Mouse (Mus musculus) CH12.LX (cell line): ENCODE results near the gene Olfr618. TPM values are rescaled to one million over a fixed set of nuclear protein-coding genes. Genes with fewer than 3 reads are reported as not detected.

Experiments used
- DNase-seq: peaks from one replicate; pipeline ENCODE4 v3.0.0-alpha.2; 2013; ENCODE audit errors: extremely low read depth
- H3K27ac ChIP-seq: 2 replicates; pipeline ENCODE4 v1.5.1; 2012; ENCODE audit warnings: low read depth, mild to moderate bottlenecking, control low read depth, moderate library complexity; ENCODE audit not compliant: insufficient read depth
- H3K27me3 ChIP-seq: replicated peaks from 2 replicates; pipeline ENCODE3; 2012; ENCODE audit warnings: inconsistent platforms
- H3K36me3 ChIP-seq, 2 experiments: replicated peaks in 1 of 2; 2 replicates each; pipeline versions ENCODE3 to v1.6.1; 2012; ENCODE audit warnings: inconsistent platforms in 1 of 2, low read length in 1 of 2, mild to moderate bottlenecking in 1 of 2, mixed read lengths in 1 of 2, moderate library complexity in 1 of 2; ENCODE audit not compliant: control insufficient read depth in 1 of 2, insufficient read depth in 1 of 2
- H3K4me1 ChIP-seq, 2 experiments: 2 replicates each; pipeline ENCODE4 v1.6.1; 2012; ENCODE audit warnings: inconsistent platforms in 1 of 2, moderate library complexity in 1 of 2; ENCODE audit not compliant: insufficient read depth in 2 of 2, control insufficient read depth in 1 of 2
- H3K4me2 ChIP-seq: 2 replicates; pipeline ENCODE4 v1.6.1; 2012; ENCODE audit warnings: low read depth, mild to moderate bottlenecking, control low read depth; ENCODE audit not compliant: poor library complexity, insufficient read depth, severe bottlenecking
- H3K4me3 ChIP-seq, 3 experiments: fragments of 150-350 bp in 1 of 3; sonication (generic) in 1 of 3; replicated peaks in 1 of 3; 2 replicates each; pipeline versions ENCODE3 to v1.5.1; 2011 to 2012; ENCODE audit warnings: low read depth in 2 of 3, low read length in 2 of 3, mild to moderate bottlenecking in 2 of 3, moderate library complexity in 2 of 3, control low read depth in 1 of 3, improper control_type of control experiment in 1 of 3, inconsistent platforms in 1 of 3, mixed read lengths in 1 of 3; ENCODE audit not compliant: poor library complexity in 1 of 3
- H3K79me2 ChIP-seq: replicated peaks from 2 replicates; pipeline ENCODE4 v1.6.1; 2012; ENCODE audit warnings: mild to moderate bottlenecking, moderate library complexity; ENCODE audit not compliant: control insufficient read depth, poor library complexity, insufficient read depth, severe bottlenecking; ENCODE audit errors: extremely low read depth
- H3K9ac ChIP-seq: 2 replicates; pipeline ENCODE4 v1.6.1; 2012; ENCODE audit warnings: low read depth, mild to moderate bottlenecking, control low read depth, moderate library complexity; ENCODE audit not compliant: insufficient read depth
- H3K9me3 ChIP-seq: replicated peaks from 2 replicates; pipeline ENCODE3; 2012; ENCODE audit warnings: low read length, inconsistent platforms, mixed read lengths
- BHLHE40 ChIP-seq: IDR thresholded peaks from 2 replicates; pipeline ENCODE4 v1.6.1; 2011; ENCODE audit warnings: mild to moderate bottlenecking, low read depth, low read length, improper control_type of control experiment
- CHD1 ChIP-seq: IDR thresholded peaks from 2 replicates; pipeline ENCODE4 v1.6.1; 2012; ENCODE audit warnings: low read depth, low read length, improper control_type of control experiment, inconsistent platforms
- CHD2 ChIP-seq: IDR thresholded peaks from 2 replicates; pipeline ENCODE4 v1.6.1; 2011; ENCODE audit warnings: low read length, improper control_type of control experiment
- E2F4 ChIP-seq: IDR thresholded peaks from 2 replicates; pipeline ENCODE4 v1.6.1; 2011; ENCODE audit warnings: low read depth, low read length, improper control_type of control experiment; ENCODE audit not compliant: insufficient replicate concordance
- EP300 ChIP-seq: IDR thresholded peaks from 2 replicates; pipeline ENCODE4 v1.6.1; 2011; ENCODE audit warnings: low read length, improper control_type of control experiment
- GABPA ChIP-seq: IDR thresholded peaks from 2 replicates; pipeline ENCODE4 v1.6.1; 2012; ENCODE audit warnings: low read depth, low read length, improper control_type of control experiment, inconsistent platforms; ENCODE audit not compliant: insufficient replicate concordance
- HCFC1 ChIP-seq: IDR thresholded peaks from 2 replicates; pipeline ENCODE4 v1.6.1; 2012; ENCODE audit warnings: low read depth, mild to moderate bottlenecking, inconsistent platforms, low read length, improper control_type of control experiment
- JUND ChIP-seq: conservative IDR thresholded peaks from 2 replicates; pipeline ENCODE4 v1.6.1; 2011; ENCODE audit warnings: low read depth, low read length, improper control_type of control experiment
- KAT2A ChIP-seq: IDR thresholded peaks from 2 replicates; pipeline ENCODE4 v1.6.1; 2012; ENCODE audit warnings: low read length, improper control_type of control experiment, inconsistent platforms; ENCODE audit not compliant: insufficient replicate concordance
- MAFK ChIP-seq: IDR thresholded peaks from 2 replicates; pipeline ENCODE4 v1.6.1; 2011; ENCODE audit warnings: low read length, improper control_type of control experiment; ENCODE audit not compliant: insufficient replicate concordance
- MAX ChIP-seq: IDR thresholded peaks from 2 replicates; pipeline ENCODE4 v1.6.1; 2011; ENCODE audit warnings: low read length, improper control_type of control experiment
- MEF2A ChIP-seq: IDR thresholded peaks from 2 replicates; pipeline ENCODE4 v1.6.1; 2014; ENCODE audit warnings: low read depth, mild to moderate bottlenecking, inconsistent platforms, low read length, improper control_type of control experiment, borderline replicate concordance
- MXI1 ChIP-seq: IDR thresholded peaks from 2 replicates; pipeline ENCODE4 v1.6.1; 2011; ENCODE audit warnings: mild to moderate bottlenecking, low read depth, low read length, improper control_type of control experiment
- NRF1 ChIP-seq: IDR thresholded peaks from 2 replicates; pipeline ENCODE4 v1.6.1; 2014; ENCODE audit warnings: low read depth, mild to moderate bottlenecking, inconsistent platforms, low read length, improper control_type of control experiment, moderate library complexity
- PAX5 ChIP-seq: IDR thresholded peaks from 2 replicates; pipeline ENCODE4 v1.6.1; 2012; ENCODE audit warnings: low read length, inconsistent platforms, mixed read lengths
- POLR2A ChIP-seq: IDR thresholded peaks from 2 replicates; pipeline ENCODE4 v1.6.1; 2011; ENCODE audit warnings: low read depth, mild to moderate bottlenecking, improper control_type of control experiment, low read length
- POLR2AphosphoS2 ChIP-seq: IDR thresholded peaks from 2 replicates; pipeline ENCODE4 v1.6.1; 2011; ENCODE audit warnings: low read depth, low read length, improper control_type of control experiment
- RAD21 ChIP-seq: IDR thresholded peaks from 2 replicates; pipeline ENCODE4 v1.6.1; 2011; ENCODE audit warnings: low read depth, mild to moderate bottlenecking, low read length, improper control_type of control experiment, moderate library complexity
- SIN3A ChIP-seq: IDR thresholded peaks from 2 replicates; pipeline ENCODE4 v1.6.1; 2012; ENCODE audit warnings: low read length, improper control_type of control experiment, inconsistent platforms
- TBP ChIP-seq: conservative IDR thresholded peaks from 2 replicates; pipeline ENCODE4 v1.6.1; 2011; ENCODE audit warnings: low read depth, low read length, improper control_type of control experiment
- USF1 ChIP-seq: IDR thresholded peaks from 2 replicates; pipeline ENCODE4 v1.6.1; 2014; ENCODE audit warnings: low read depth, mild to moderate bottlenecking, inconsistent platforms, low read length, improper control_type of control experiment
- ZC3H11A ChIP-seq: IDR thresholded peaks from 2 replicates; pipeline ENCODE4 v1.6.1; 2012; ENCODE audit warnings: low read depth, mild to moderate bottlenecking, inconsistent platforms, low read length, improper control_type of control experiment
- ZKSCAN1 ChIP-seq: IDR thresholded peaks from 2 replicates; pipeline ENCODE4 v1.6.1; 2012; ENCODE audit warnings: low read depth, inconsistent platforms, low read length, improper control_type of control experiment, borderline replicate concordance
- dilution Hi-C: fragments of 300-500 bp; cut with MboI; formaldehyde crosslinking; loops from 2 replicates; pipeline ENCODE4 v1.14.3; 2020; ENCODE audit warnings: low sequenced_read_pairs; ENCODE audit not compliant: extremely low pct_unique_long_range_greater_than_20kb, extremely low pct_ligation_motif_present
- in situ Hi-C: fragments of 300-500 bp; cut with MboI; formaldehyde crosslinking; loops from 3 replicates; pipeline ENCODE4 v1.14.3; 2019; ENCODE audit warnings: low sequenced_read_pairs, low pct_ligation_motif_present, low pct_unique_long_range_greater_than_20kb, mixed read lengths
- polyA plus RNA-seq: library from polyadenylated mRNA; unstranded; fragments of >175 nt; gene quantifications from 2 replicates; pipeline ENCODE4 v1.2.1, GENCODE M21; 2012; ENCODE audit warnings: low read depth; ENCODE audit not compliant: insufficient read length
- total RNA-seq, 2 experiments: library from RNA; depleted of rRNA; stranded (reverse); fragments of 300-350 nt in 1 of 2; fragments of >200 nt in 1 of 2; gene quantifications; 2 replicates each; pipeline ENCODE4 v1.2.3; 2012 to 2014

The Olfr618 gene
- total and polyA plus RNA-seq, 3 experiments, result not detected

- in situ Hi-C loops, result no loop called here
- no peak within 1 kb of the TSS for H3K9ac ChIP-seq
- H3K9me3 ChIP-seq, result no peaks in the 10 kb centered on the region
- no peaks in the 10 kb centered on the region for H3K4me1 ChIP-seq
- no peak for DNase-seq
- TF ChIP-seq SIN3A (no peak), E2F4 (no peak), MAFK (no peak), PAX5 (no peak), BHLHE40 (no peak), RAD21 (no peak), MEF2A (no peak), CHD1 (no peak)
- TF ChIP-seq, all 38 proteins: peak for 0
- peaks cover 3% of the 10 kb centered on the region for H3K27me3 ChIP-seq
- H3K36me3 ChIP-seq, result no peaks in the 10 kb centered on the region
- H3K4me3 ChIP-seq, result no peak within 1 kb of the TSS
- dilution Hi-C loops, result no loop called here
- H3K27ac ChIP-seq, result no peak within 1 kb of the TSS
- H3K4me2 ChIP-seq, result no peak within 1 kb of the TSS
- no peaks in the 10 kb centered on the region for H3K79me2 ChIP-seq
Observed at GRCm38 (mm10) chr7:103642602-103643001, 52.7 kb downstream of the Olfr618 start, which contains the start of gene Olfr622. Gene Olfr622, minus strand, starts transcription at chr7:103642702.

- H3K27ac ChIP-seq, result no peak overlapping the region
- H3K27me3 ChIP-seq, result peaks cover 3% of the 10 kb centered on the region
- TF ChIP-seq CHD2, result no peak
- no peak for TF ChIP-seq GABPA
- TF ChIP-seq TBP, result no peak
- no peak for TF ChIP-seq KAT2A
- TF ChIP-seq MAFK, result no peak
- no peak for TF ChIP-seq E2F4
- TF ChIP-seq EP300, result no peak
- TF ChIP-seq POLR2A, result no peak
- no peak for TF ChIP-seq POLR2AphosphoS2
- no peak for TF ChIP-seq MXI1
- no peak for TF ChIP-seq HCFC1
- TF ChIP-seq JUND, result no peak
- TF ChIP-seq NRF1, result no peak
- TF ChIP-seq USF1, result no peak
- TF ChIP-seq ZKSCAN1, result no peak
- no peak for TF ChIP-seq SIN3A
- TF ChIP-seq MAX, result no peak
- no peak for TF ChIP-seq ZC3H11A
- DNase-seq, result no peak
- no peak overlapping the region for H3K4me2 ChIP-seq
- no peaks in the 10 kb centered on the region for H3K36me3 ChIP-seq
- no peaks in the 10 kb centered on the region for H3K79me2 ChIP-seq
- H3K9ac ChIP-seq, result no peak overlapping the region
- no peaks in the 10 kb centered on the region for H3K9me3 ChIP-seq
- no peak overlapping the region for H3K4me3 ChIP-seq
- in situ Hi-C loops (no loop called here), dilution Hi-C loops (no loop called here)
- no peaks in the 10 kb centered on the region for H3K4me1 ChIP-seq
Observed at GRCm38 (mm10) chr7:103644070-103644469, 54.2 kb downstream of the Olfr618 start.

Other genes starting within 250 kb of the Olfr618 start
Only the 20 nearest of the 31 such genes appear.
- gene Olfr605, start 144.7 kb upstream of the Olfr618 start, total RNA-seq (2012; rRNA removed), result not detected in 2 replicates
- gene Olfr605, start 144.7 kb upstream of the Olfr618 start, total RNA-seq (2014; rRNA removed), result not detected in 2 replicates
- gene Olfr605, start 144.7 kb upstream of the Olfr618 start, polyA plus RNA-seq, result not detected in 2 replicates
- not detected in 2 replicates for gene Olfr606, start 141.1 kb upstream of the Olfr618 start, total RNA-seq (2012; rRNA removed)
- not detected in 2 replicates for gene Olfr606, start 141.1 kb upstream of the Olfr618 start, total RNA-seq (2014; rRNA removed)
- not detected in 2 replicates for gene Olfr606, start 141.1 kb upstream of the Olfr618 start, polyA plus RNA-seq
- gene Olfr607, start 126.0 kb upstream of the Olfr618 start, total RNA-seq (2012; rRNA removed), result not detected in 2 replicates
- not detected in 2 replicates for gene Olfr607, start 126.0 kb upstream of the Olfr618 start, total RNA-seq (2014; rRNA removed)
- not detected in 2 replicates for gene Olfr607, start 126.0 kb upstream of the Olfr618 start, polyA plus RNA-seq
- gene Olfr608, start 120.2 kb upstream of the Olfr618 start, total RNA-seq (2012; rRNA removed), result not detected in 2 replicates
- not detected in 2 replicates for gene Olfr608, start 120.2 kb upstream of the Olfr618 start, total RNA-seq (2014; rRNA removed)
- not detected in 2 replicates for gene Olfr608, start 120.2 kb upstream of the Olfr618 start, polyA plus RNA-seq
- not detected in 2 replicates for gene Olfr609, start 92.0 kb upstream of the Olfr618 start, total RNA-seq (2012; rRNA removed)
- gene Olfr609, start 92.0 kb upstream of the Olfr618 start, total RNA-seq (2014; rRNA removed), result not detected in 2 replicates
- not detected in 2 replicates for gene Olfr609, start 92.0 kb upstream of the Olfr618 start, polyA plus RNA-seq
- gene Olfr610, start 78.0 kb upstream of the Olfr618 start, total RNA-seq (2012; rRNA removed), result not detected in 2 replicates
- not detected in 2 replicates for gene Olfr610, start 78.0 kb upstream of the Olfr618 start, total RNA-seq (2014; rRNA removed)
- not detected in 2 replicates for gene Olfr610, start 78.0 kb upstream of the Olfr618 start, polyA plus RNA-seq
- not detected in 2 replicates for gene Olfr611, start 69.3 kb upstream of the Olfr618 start, total RNA-seq (2012; rRNA removed)
- gene Olfr611, start 69.3 kb upstream of the Olfr618 start, total RNA-seq (2014; rRNA removed), result not detected in 2 replicates
- gene Olfr611, start 69.3 kb upstream of the Olfr618 start, polyA plus RNA-seq, result not detected in 2 replicates
- not detected in 2 replicates for gene Olfr612, start 47.4 kb upstream of the Olfr618 start, total RNA-seq (2012; rRNA removed)
- not detected in 2 replicates for gene Olfr612, start 47.4 kb upstream of the Olfr618 start, total RNA-seq (2014; rRNA removed)
- gene Olfr612, start 47.4 kb upstream of the Olfr618 start, polyA plus RNA-seq, result not detected in 2 replicates
- gene Olfr613, start 42.0 kb upstream of the Olfr618 start, total RNA-seq (2012; rRNA removed), result not detected in 2 replicates
- gene Olfr613, start 42.0 kb upstream of the Olfr618 start, total RNA-seq (2014; rRNA removed), result not detected in 2 replicates
- gene Olfr613, start 42.0 kb upstream of the Olfr618 start, polyA plus RNA-seq, result not detected in 2 replicates
- not detected in 2 replicates for gene Olfr615, start 34.0 kb upstream of the Olfr618 start, total RNA-seq (2012; rRNA removed)
- not detected in 2 replicates for gene Olfr615, start 34.0 kb upstream of the Olfr618 start, total RNA-seq (2014; rRNA removed)
- not detected in 2 replicates for gene Olfr615, start 34.0 kb upstream of the Olfr618 start, polyA plus RNA-seq
- gene Olfr616, start 21.0 kb upstream of the Olfr618 start, total RNA-seq (2012; rRNA removed), result not detected in 2 replicates
- not detected in 2 replicates for gene Olfr616, start 21.0 kb upstream of the Olfr618 start, total RNA-seq (2014; rRNA removed)
- not detected in 2 replicates for gene Olfr616, start 21.0 kb upstream of the Olfr618 start, polyA plus RNA-seq
- not detected in 2 replicates for gene Olfr617, start 17.0 kb upstream of the Olfr618 start, total RNA-seq (2012; rRNA removed)
- not detected in 2 replicates for gene Olfr617, start 17.0 kb upstream of the Olfr618 start, total RNA-seq (2014; rRNA removed)
- not detected in 2 replicates for gene Olfr617, start 17.0 kb upstream of the Olfr618 start, polyA plus RNA-seq
- not detected in 2 replicates for gene Olfr619, start 10.5 kb downstream of the Olfr618 start, total RNA-seq (2012; rRNA removed)
- not detected in 2 replicates for gene Olfr619, start 10.5 kb downstream of the Olfr618 start, total RNA-seq (2014; rRNA removed)
- not detected in 2 replicates for gene Olfr619, start 10.5 kb downstream of the Olfr618 start, polyA plus RNA-seq
- not detected in 2 replicates for gene Olfr620, start 22.4 kb downstream of the Olfr618 start, total RNA-seq (2012; rRNA removed)
- gene Olfr620, start 22.4 kb downstream of the Olfr618 start, total RNA-seq (2014; rRNA removed), result not detected in 2 replicates
- not detected in 2 replicates for gene Olfr620, start 22.4 kb downstream of the Olfr618 start, polyA plus RNA-seq
- gene Olfr622, start 52.6 kb downstream of the Olfr618 start, total RNA-seq (2012; rRNA removed), result not detected in 2 replicates
- gene Olfr622, start 52.6 kb downstream of the Olfr618 start, total RNA-seq (2014; rRNA removed), result not detected in 2 replicates
- gene Olfr622, start 52.6 kb downstream of the Olfr618 start, polyA plus RNA-seq, result not detected in 2 replicates
- gene Olfr623, start 73.6 kb downstream of the Olfr618 start, total RNA-seq (2012; rRNA removed), result not detected in 2 replicates
- gene Olfr623, start 73.6 kb downstream of the Olfr618 start, total RNA-seq (2014; rRNA removed), result not detected in 2 replicates
- gene Olfr623, start 73.6 kb downstream of the Olfr618 start, polyA plus RNA-seq, result not detected in 2 replicates
- gene Olfr624, start 81.1 kb downstream of the Olfr618 start, total RNA-seq (2012; rRNA removed), result not detected in 2 replicates
- not detected in 2 replicates for gene Olfr624, start 81.1 kb downstream of the Olfr618 start, total RNA-seq (2014; rRNA removed)
- gene Olfr624, start 81.1 kb downstream of the Olfr618 start, polyA plus RNA-seq, result not detected in 2 replicates
- gene Olfr625-ps1, start 92.6 kb downstream of the Olfr618 start, total RNA-seq (2012; rRNA removed), result not detected in 2 replicates
- not detected in 2 replicates for gene Olfr625-ps1, start 92.6 kb downstream of the Olfr618 start, total RNA-seq (2014; rRNA removed)
- gene Olfr625-ps1, start 92.6 kb downstream of the Olfr618 start, polyA plus RNA-seq, result not detected in 2 replicates
- gene Olfr243, start 124.6 kb downstream of the Olfr618 start, total RNA-seq (2012; rRNA removed), result not detected in 2 replicates
- not detected in 2 replicates for gene Olfr243, start 124.6 kb downstream of the Olfr618 start, total RNA-seq (2014; rRNA removed)
- 0.05 TPM in 1 of 2 replicates, not detected in the other for gene Olfr243, start 124.6 kb downstream of the Olfr618 start, polyA plus RNA-seq
- not detected in 2 replicates for gene Olfr628, start 140.3 kb downstream of the Olfr618 start, total RNA-seq (2012; rRNA removed)
- not detected in 2 replicates for gene Olfr628, start 140.3 kb downstream of the Olfr618 start, total RNA-seq (2014; rRNA removed)
- not detected in 2 replicates for gene Olfr628, start 140.3 kb downstream of the Olfr618 start, polyA plus RNA-seq